Mouse (Mus musculus) forebrain, embryonic 16.5 days (tissue): ENCODE results near the gene Arrb1. TPM values are rescaled to one million over a fixed set of nuclear protein-coding genes. Genes with fewer than 3 reads are reported as not detected.
"Not testable (repeated sequence)": the region's sequence is repeated elsewhere in the genome, so short reads cannot be mapped to it uniquely, and the experiment has no call there.

ENCODE experiments used
- ATAC-seq: fragments of 200-750 bp; cut with Nextera tagmentation; 2 replicates; pipeline ENCODE4 v1.8.0; 2017; ENCODE audit warnings: mild to moderate bottlenecking, moderate library complexity
- H3K27ac ChIP-seq: fragments of 300-500 bp; sonication (generic); 2 replicates; pipeline ENCODE4 v1.5.1; 2014; ENCODE audit warnings: low read length, control low read depth
- H3K27me3 ChIP-seq: fragments of 300-500 bp; sonication (generic); replicated peaks from 2 replicates; pipeline ENCODE4 v1.6.1; 2014; ENCODE audit warnings: low read length; ENCODE audit not compliant: control insufficient read depth, insufficient read depth
- H3K36me3 ChIP-seq: fragments of 300-500 bp; sonication (generic); 2 replicates; pipeline ENCODE4 v1.6.1; 2014; ENCODE audit not compliant: control insufficient read depth, insufficient read depth
- H3K4me1 ChIP-seq: fragments of 300-500 bp; sonication (generic); replicated peaks from 2 replicates; pipeline ENCODE4 v1.6.1; 2014; ENCODE audit warnings: low read length; ENCODE audit not compliant: control insufficient read depth, insufficient read depth
- H3K4me2 ChIP-seq: fragments of 300-500 bp; sonication (generic); 2 replicates; pipeline ENCODE4 v1.6.1; 2014; ENCODE audit warnings: mild to moderate bottlenecking, low read length, control low read depth
- H3K4me3 ChIP-seq: fragments of 300-500 bp; sonication (generic); replicated peaks from 2 replicates; pipeline ENCODE4 v1.5.1; 2014; ENCODE audit warnings: mild to moderate bottlenecking, low read length, control low read depth
- H3K9ac ChIP-seq: fragments of 300-500 bp; sonication (generic); replicated peaks from 2 replicates; pipeline ENCODE4 v1.6.1; 2014; ENCODE audit warnings: low read depth, low read length, control low read depth
- H3K9me3 ChIP-seq: fragments of 300-500 bp; sonication (generic); 2 replicates; pipeline ENCODE4 v1.6.1; 2016; ENCODE audit warnings: low read length; ENCODE audit not compliant: control insufficient read depth
- WGBS: fragments of 180-500 bp; shearing (Covaris S2); extraction: QIAGEN DNeasy Blood & Tissue Kit; methylation state at CpG from one replicate; pipeline ENCODE4 v1.1.7; 2014; 5-methylcytosine and 5-hydroxymethylcytosine counted together
- polyA plus RNA-seq: library from polyadenylated mRNA; unstranded; fragments of >200 nt; fragmentation: Nextera tagmentation; extraction: Ambion mirVana; gene quantifications from 2 replicates; pipeline ENCODE4 v1.2.1, GENCODE M21; 2015

Gene Arrb1
- 16.3 and 18.1 TPM in 2 replicates for polyA plus RNA-seq

- H3K9me3 ChIP-seq, result no peaks in the 10 kb centered on the region
- 0% methylated on average over 63 of the region's 68 CpGs for WGBS
- ATAC-seq, result peak; percentile 87
- H3K27ac ChIP-seq, result peak within 1 kb of the TSS; percentile 90
- peak within 1 kb of the TSS; percentile 80 for H3K4me2 ChIP-seq
- H3K4me3 ChIP-seq, result peak within 1 kb of the TSS; percentile 87
- H3K36me3 ChIP-seq, result no peaks in the 10 kb centered on the region
- H3K4me1 ChIP-seq, result peaks cover 51% of the 10 kb centered on the region
- no peaks in the 10 kb centered on the region for H3K27me3 ChIP-seq
- H3K9ac ChIP-seq, result peak within 1 kb of the TSS; percentile 97
Measured at GRCm38 (mm10) chr7:99534901-99535735, at the start of gene Arrb1. Arrb1 (plus strand) TSS chr7:99535466.

GRCm38 (mm10) chr7:99489708-99490107 lies 45.6 kb upstream of the Arrb1 start:
- 61% methylated on average over 5 of the region's 5 CpGs for WGBS

DNA sequence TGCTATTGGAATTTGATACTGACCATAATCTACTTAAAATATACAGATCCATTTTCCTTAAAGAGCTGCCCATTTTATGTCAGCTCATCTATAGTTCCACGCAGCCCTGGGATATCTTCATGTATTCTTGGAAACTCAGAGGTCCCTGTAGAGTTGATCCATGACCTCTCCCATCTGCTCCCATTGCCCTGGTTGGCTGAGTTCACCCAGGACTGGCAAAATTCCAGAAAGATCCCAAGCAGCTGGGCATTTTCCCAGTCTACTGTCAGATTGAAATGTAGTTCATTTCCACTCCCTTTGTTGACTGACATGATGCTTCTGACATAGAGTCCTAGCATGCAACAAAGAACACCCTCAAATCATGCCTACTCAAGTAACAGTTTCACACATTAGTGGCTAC lies 36.1 kb upstream of the Arrb1 start:
- no peak overlapping the region for H3K4me3 ChIP-seq
- no peaks in the 10 kb centered on the region for H3K27me3 ChIP-seq
- H3K4me2 ChIP-seq, result no peak overlapping the region
- ATAC-seq, result no peak
- whole genome bisulfite sequencing, result 67% methylated on average over 1 of the region's 1 CpGs
- H3K4me1 ChIP-seq, result no peaks in the 10 kb centered on the region
- no peaks in the 10 kb centered on the region for H3K9me3 ChIP-seq
- H3K36me3 ChIP-seq, result no peaks in the 10 kb centered on the region
- H3K9ac ChIP-seq, result no peak overlapping the region
- H3K27ac ChIP-seq, result no peak overlapping the region

More at GRCm38 (mm10) chr7:99489708-99490107, 45.6 kb upstream of the Arrb1 start:
- no peak for ATAC-seq
- Histone ChIP-seq H3K36me3 (no peaks in the 10 kb centered on the region), H3K27me3 (peaks cover 5% of the 10 kb centered on the region), H3K27ac (no peak overlapping the region), H3K9me3 (peaks cover 5% of the 10 kb centered on the region; the same call in 1 of the 2 replicates), H3K4me2 (no peak overlapping the region), H3K4me3 (no peak overlapping the region), H3K9ac (no peak overlapping the region), H3K4me1 (no peaks in the 10 kb centered on the region)

- H3K4me2 ChIP-seq, result no peak overlapping the region
- no peaks in the 10 kb centered on the region for H3K4me1 ChIP-seq
- 4% methylated on average over 8 of the region's 8 CpGs for WGBS
Measured at GRCm38 (mm10) chr7:99500201-99500600, 35.1 kb upstream of the Arrb1 start.

DNA sequence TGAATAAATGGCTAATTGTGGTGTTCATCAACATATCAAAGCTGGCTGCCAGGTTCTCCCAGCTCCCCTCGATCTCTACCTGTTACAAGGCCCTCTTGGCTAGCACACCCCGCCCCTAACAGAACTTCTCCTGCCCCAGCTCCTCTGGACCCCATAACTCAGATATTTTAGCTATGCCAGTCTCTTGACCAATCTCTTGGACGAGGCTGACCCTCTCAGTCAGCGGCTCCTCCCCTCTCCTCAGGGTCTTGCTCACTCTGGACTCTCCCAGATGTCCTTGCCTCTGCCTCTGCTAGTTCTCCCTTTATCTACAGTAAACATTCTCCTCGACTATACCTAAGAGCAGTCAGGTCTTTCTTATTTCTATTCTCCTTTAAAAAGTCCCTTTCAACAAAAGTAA lies 34.6 kb upstream of the Arrb1 start:
- H3K36me3 ChIP-seq, result no peaks in the 10 kb centered on the region
- no peaks in the 10 kb centered on the region for H3K9me3 ChIP-seq
- H3K27ac ChIP-seq, result no peak overlapping the region
- no peaks in the 10 kb centered on the region for H3K4me1 ChIP-seq
- H3K9ac ChIP-seq, result no peak overlapping the region
- 29% methylated on average over 5 of the region's 5 CpGs for WGBS
- no peaks in the 10 kb centered on the region for H3K27me3 ChIP-seq
- no peak overlapping the region for H3K4me3 ChIP-seq
- H3K4me2 ChIP-seq, result no peak overlapping the region
- ATAC-seq, result no peak

More at GRCm38 (mm10) chr7:99500201-99500600, 35.1 kb upstream of the Arrb1 start:
- Histone ChIP-seq H3K27ac (no peak overlapping the region), H3K27me3 (no peaks in the 10 kb centered on the region), H3K9me3 (no peaks in the 10 kb centered on the region), H3K9ac (no peak overlapping the region), H3K36me3 (no peaks in the 10 kb centered on the region), H3K4me3 (no peak overlapping the region)
- ATAC-seq, result peak; percentile 88

DNA sequence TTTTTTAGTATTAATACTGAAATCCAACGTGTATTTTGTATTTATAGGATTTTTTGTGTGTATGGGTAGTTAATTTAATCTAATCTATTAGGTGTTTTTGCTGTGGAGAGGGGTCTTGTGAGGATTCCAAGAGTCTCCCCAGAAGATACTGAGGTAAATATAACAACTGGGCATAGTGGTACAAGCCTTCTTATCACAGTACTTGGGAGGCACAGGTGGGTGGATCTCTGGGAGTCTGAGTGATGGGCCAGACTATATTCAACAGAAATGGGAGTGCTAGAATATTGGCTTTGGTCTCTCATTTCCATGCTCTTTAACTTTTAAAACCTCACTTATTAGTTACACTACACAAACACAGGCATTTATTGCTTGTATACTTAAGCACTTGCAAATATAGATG lies 34.1 kb upstream of the Arrb1 start:
- H3K9ac ChIP-seq, result no peak overlapping the region
- ATAC-seq, result no peak
- no peaks in the 10 kb centered on the region for H3K9me3 ChIP-seq
- no peak overlapping the region for H3K27ac ChIP-seq
- H3K4me3 ChIP-seq, result no peak overlapping the region
- WGBS, result 51% methylated on average over 1 of the region's 1 CpGs
- H3K4me2 ChIP-seq, result no peak overlapping the region
- H3K27me3 ChIP-seq, result no peaks in the 10 kb centered on the region
- H3K36me3 ChIP-seq, result no peaks in the 10 kb centered on the region
- no peaks in the 10 kb centered on the region for H3K4me1 ChIP-seq

GRCm38 (mm10) chr7:99504556-99504955 lies 30.7 kb upstream of the Arrb1 start:
- H3K36me3 ChIP-seq, result no peaks in the 10 kb centered on the region
- no peak overlapping the region for H3K4me2 ChIP-seq
- H3K27me3 ChIP-seq, result no peaks in the 10 kb centered on the region
- no peak for ATAC-seq
- H3K9ac ChIP-seq, result no peak overlapping the region
- no peak overlapping the region for H3K27ac ChIP-seq
- no peak overlapping the region for H3K4me3 ChIP-seq
- no peaks in the 10 kb centered on the region for H3K4me1 ChIP-seq
- H3K9me3 ChIP-seq, result 0 out of 2 replicates have a peak, but pooled peaks cover 2% of the 10 kb centered on the region

- not testable (repeated sequence) for H3K9ac ChIP-seq, H3K4me1 ChIP-seq, H3K4me2 ChIP-seq, H3K4me3 ChIP-seq, H3K9me3 ChIP-seq, H3K27ac ChIP-seq, H3K36me3 ChIP-seq, ATAC-seq, H3K27me3 ChIP-seq
- WGBS, result 5% methylated on average over 2 of the region's 2 CpGs
Measured at GRCm38 (mm10) chr7:99508187-99508586, 27.1 kb upstream of the Arrb1 start.

DNA sequence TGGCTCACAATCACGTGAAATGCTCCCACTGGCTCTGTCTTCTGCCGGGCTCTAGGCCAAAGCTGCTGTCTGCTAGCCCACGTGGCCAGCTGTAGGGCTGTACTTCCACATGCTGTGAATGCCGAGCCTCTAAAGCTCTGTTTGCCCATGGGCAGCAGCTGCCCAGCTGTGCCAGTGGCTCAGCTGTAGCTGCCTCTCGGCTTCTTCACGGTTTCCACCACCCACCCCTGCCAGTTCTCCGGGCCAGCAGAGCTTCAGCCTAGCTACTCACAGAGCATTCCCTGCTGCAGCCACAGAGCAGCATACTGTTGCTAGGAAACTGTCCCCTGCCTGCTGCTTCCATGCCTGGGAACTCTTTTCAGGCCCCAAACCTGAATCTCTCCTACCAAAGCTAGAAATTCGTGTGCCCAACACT lies 25.2 kb upstream of the Arrb1 start:
- no peaks in the 10 kb centered on the region for H3K27me3 ChIP-seq
- H3K9me3 ChIP-seq, result 0 out of 2 replicates have a peak, but pooled peaks cover 2% of the 10 kb centered on the region
- ATAC-seq, result peak; percentile 81
- WGBS, result 4% methylated on average over 8 of the region's 8 CpGs
- no peaks in the 10 kb centered on the region for H3K36me3 ChIP-seq
- H3K4me1 ChIP-seq, result peaks cover 4% of the 10 kb centered on the region
- H3K4me3 ChIP-seq, result no peak overlapping the region
- H3K4me2 ChIP-seq, result no peak overlapping the region
- no peak overlapping the region; the same call in 1 of the 2 replicates for H3K27ac ChIP-seq
- no peak overlapping the region for H3K9ac ChIP-seq
